Mouse (Mus musculus): ENCODE data around the gene Ptf1a.

The Ptf1a gene

GRCm38 (mm10) chr2:19444931-19445831, at the start of gene Ptf1a:
Gene Ptf1a (plus strand): TSS chr2:19445663.
- DNase-seq, result no peak

- DNase-seq, result no peak
These were observed 40.1 kb upstream of the Ptf1a start for GRCm38 (mm10) chr2:19405409-19405808.

GRCm38 (mm10) chr2:19406531-19406930, 38.9 kb upstream of the Ptf1a start:
- no peak for DNase-seq

GRCm38 (mm10) chr2:19414222-19414965, 31.1 kb upstream of the Ptf1a start:
- peak; percentile 68 for DNase-seq

GRCm38 (mm10) chr2:19415063-19415521, 30.4 kb upstream of the Ptf1a start:
- DNase-seq, result no peak

DNA sequence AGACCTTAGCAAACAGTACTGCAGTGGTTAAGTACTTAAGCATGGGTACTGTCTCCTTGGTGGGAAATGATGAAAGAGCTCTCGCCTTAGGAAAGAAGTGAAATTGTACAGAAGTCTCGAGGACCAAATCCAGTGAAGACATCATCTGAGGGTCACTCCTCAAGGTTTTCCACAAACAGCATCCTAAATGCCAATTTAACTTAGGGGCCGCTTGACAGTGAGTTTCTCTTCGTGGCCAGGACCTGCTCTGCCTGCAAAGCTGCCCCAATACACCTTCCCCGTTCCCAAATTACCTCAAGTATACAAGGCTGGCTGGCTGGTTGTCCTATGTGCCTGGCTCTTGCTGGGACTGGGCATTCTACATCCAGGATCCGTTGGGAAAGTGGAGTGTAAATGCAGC, 29.4 kb upstream of the Ptf1a start:
- DNase-seq, result no peak

DNA sequence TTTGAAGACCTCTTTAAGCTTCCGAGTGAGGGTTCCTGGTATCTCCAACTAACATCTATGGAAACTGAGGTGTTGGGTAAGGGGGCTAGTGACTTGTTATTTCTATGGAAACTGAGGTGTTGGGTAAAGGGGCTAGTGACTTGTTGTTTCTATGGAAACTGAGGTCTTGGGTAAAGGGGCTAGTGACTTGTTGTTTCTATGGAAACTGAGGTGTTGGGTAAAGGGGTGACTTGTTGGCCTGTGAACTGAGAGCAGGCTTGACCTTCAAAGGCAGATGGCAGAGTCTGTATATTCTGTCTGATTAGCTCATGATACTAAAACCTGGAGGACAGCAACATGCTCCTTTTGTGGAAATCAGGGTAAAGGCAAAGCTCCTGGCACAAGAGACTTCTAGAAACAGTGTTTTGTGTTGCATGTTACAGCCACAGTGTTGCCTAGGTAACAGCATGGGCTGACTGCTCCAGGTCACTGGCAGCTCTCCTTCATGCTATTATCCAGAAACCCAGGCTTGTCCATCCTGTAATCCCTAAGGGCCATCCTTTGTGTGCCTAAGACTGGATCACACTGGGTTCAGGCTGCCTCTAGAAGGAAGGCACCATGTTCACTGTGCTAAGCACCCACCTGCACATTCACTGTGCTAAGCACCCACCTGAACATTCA, 25.6 kb upstream of the Ptf1a start:
- DNase-seq, result no peak

- no peak for DNase-seq
These were observed 23.2 kb upstream of the Ptf1a start for GRCm38 (mm10) chr2:19422226-19422625.

DNA sequence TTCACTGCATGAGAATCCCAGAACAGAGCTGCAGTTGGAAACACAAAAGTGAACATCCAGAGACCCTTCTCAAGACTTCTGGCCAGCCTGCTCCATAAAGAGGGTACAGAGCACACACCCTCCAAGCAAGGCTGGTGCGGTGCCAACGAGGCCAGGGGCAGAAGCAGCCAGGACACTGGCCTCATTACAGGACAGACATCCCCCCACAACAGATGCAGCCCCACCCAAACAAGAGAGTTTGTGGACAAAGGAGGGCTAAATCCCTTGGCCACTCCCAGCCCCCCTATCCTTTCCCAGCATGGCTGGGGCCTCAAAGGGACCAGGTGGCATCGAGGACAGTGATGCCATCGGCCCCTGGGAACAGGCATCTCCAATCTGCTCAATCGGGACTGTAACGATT, 22.4 kb upstream of the Ptf1a start:
- DNase-seq, result no peak

DNA sequence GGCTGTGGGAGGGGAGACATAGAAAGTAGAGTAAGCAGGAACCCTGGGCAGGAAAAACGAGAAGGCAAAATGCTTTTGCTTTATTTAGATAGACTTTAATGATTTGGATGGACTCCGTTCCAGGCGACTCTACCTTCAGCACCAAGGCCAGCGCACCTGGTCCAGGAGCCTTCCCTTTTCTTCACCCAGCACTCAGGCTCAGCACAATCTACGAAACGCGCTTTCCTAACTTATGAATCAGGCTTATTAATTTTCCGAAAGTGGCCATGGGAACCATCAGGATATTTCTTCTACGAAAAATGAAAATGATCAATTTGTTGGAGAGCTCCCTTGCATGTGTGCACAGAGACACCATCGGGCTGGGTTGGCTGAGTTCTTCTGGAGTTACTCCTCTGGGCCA, 16.4 kb upstream of the Ptf1a start:
- DNase-seq, result peak; percentile 58

DNA sequence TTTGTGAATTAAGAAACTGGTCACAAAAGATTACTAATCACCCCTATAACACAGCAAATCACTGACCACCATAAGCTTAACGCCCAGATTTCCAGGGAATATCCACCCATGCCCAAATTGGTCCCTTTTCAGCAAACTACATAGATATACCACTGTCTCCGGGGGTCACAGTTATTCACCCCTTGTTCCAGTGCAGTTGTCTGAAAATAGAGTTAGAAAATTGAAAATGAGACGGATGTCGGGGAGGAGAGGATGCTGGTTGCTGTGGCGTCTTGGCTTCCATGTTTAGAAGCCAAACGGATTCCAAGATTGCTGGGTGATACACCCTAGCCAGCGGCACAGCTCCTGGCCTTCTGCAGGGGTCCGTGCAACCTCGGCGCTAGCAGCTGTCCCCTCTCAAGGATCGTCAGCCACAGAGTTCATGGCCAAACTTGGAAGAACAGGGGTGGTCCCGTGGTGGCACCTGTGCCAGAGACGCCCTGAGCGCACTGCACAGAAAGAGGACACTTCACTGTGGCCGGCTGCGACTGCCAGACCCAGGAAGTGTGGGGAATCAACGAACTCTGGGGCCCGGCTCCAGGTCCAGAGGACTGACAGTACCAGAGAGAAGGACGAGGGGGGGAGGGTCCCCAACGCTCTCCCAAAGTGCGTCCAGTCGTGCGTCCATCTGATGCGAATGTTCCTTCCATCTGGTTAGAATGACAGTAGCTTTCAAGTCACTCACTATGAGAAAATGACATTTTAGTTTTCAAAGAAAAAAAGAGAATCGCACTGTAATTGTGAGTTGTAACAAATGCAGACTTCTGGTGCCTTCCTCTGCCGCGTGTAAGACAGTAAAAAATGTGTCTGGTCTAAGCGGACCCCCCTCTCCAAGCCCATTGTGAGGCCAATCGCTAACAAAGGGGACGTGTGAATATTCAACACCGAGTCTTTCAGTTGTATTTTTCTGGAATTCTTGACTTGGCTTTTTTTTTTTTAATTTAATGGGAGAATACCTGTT, 15.5 kb upstream of the Ptf1a start:
- no peak for DNase-seq

GRCm38 (mm10) chr2:19430746-19431145, 14.7 kb upstream of the Ptf1a start:
- no peak for DNase-seq

DNA sequence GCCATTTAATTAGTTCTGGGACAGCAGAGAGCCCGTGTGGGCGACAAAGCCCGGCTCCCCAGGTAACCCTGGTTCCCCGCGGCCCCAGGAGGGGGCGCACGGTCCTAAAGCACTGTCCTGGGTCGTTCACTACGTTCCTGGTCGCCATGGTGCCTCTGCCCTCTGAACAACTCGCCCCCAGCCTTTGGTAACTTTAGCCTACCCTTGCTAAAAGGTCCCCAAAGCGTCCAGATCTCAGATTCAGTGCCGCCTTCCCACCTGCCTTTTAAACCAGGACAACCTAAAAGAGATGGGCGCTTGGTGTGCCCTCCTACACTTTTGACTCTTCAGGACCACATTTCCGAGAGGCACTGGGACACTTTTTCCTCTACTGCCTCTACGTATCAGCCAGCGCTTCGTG, 14.3 kb upstream of the Ptf1a start:
- no peak for DNase-seq

GRCm38 (mm10) chr2:19431614-19432323, 13.7 kb upstream of the Ptf1a start:
- no peak for DNase-seq

GRCm38 (mm10) chr2:19444346-19444745, 1.1 kb upstream of the Ptf1a start:
- DNase-seq, result no peak

DNA sequence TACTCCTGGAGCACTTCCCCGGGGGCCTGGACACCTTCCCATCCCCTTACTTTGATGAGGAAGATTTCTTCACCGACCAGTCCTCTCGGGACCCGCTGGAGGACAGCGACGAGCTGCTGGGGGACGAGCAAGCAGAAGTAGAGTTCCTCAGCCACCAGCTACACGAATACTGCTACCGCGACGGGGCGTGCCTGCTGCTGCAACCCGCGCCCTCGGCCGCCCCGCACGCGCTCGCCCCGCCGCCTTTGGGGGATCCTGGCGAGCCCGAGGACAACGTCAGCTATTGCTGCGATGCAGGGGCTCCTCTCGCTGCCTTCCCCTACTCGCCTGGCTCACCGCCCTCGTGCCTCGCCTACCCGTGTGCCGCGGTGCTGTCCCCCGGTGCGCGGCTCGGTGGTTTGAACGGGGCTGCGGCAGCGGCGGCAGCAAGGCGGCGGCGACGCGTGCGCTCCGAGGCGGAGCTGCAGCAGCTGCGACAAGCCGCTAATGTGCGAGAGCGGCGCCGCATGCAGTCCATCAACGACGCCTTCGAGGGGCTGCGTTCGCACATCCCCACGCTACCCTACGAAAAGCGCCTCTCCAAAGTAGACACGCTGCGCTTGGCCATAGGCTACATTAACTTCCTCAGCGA, 523 bp downstream of the Ptf1a start:
- DNase-seq, result no peak

DNA sequence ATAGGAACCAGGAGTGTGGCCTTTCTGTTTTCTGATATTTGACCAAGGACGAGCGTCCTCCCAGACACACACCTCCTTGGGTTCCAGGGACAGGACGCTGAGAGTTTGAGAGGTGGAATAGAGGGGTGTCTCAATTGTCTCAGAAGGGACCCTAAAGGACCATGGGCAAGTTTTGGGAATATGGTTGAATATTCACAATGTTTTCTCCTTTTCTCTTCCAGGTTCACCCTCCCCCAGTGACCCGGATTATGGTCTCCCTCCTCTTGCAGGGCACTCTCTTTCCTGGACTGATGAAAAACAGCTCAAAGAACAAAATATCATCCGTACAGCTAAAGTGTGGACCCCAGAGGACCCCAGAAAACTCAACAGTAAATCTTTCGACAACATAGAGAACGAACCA, 1.3 kb downstream of the Ptf1a start:
- no peak for DNase-seq

GRCm38 (mm10) chr2:19448042-19448700, 2.7 kb downstream of the Ptf1a start:
- DNase-seq, result no peak

- DNase-seq, result no peak
These were observed 3.8 kb downstream of the Ptf1a start for GRCm38 (mm10) chr2:19449308-19449707.

DNA sequence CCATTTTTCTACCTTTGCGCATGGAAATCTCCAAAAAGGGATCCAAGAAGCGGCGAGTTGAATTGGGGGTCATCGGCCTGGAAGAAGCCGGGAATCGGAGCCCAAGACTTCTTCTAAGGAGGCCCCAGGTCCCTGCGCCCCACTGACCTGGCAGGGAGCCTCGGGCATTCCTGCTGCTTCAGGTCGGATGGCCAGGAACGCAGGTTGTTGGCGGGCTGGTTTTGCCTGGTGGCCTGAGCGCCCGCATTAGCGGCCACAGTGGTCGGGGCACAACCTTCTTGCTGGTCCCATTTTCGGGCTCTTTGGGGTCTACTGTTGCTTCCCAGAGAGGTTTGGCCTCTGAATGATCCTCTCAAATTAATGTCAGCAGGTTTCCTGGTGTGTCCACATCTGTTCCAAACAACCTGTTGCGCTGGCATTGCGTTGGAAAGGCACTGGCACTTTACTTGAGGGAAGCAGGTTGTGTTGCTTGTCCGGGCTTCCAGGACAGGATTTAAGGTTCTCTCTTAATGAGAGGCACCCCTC, 7.1 kb downstream of the Ptf1a start:
- no peak for DNase-seq
